Mouse (Mus musculus): ENCODE data around the gene Ets1. TPM values are rescaled to one million over a fixed set of nuclear protein-coding genes. Genes with fewer than 3 reads are reported as not detected.

The Ets1 gene
- total RNA-seq, 2 experiments from 2014 or later: 7.5 to 9.4 TPM

- DNase-seq (ENCODE audit: low spot score in 2 of 2): no peak
Observed at GRCm38 (mm10) chr9:32616516-32617429, 19.2 kb upstream of the Ets1 start.

DNA sequence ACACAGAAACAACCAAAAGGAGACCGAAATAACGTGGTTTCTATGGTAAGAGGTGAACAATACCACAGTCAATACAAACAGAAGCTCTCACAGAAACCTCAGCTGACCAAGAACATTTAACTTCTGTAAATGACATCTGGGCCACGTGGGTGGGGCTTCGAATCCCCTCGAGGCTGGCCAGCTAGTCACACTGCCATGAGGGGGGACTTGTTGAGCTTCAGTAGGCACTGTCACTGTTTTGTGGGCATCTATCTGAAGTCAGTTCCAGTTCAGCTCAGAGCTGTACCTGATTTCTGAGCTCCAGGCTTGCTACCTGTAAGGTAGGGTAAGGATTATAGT is 18.6 kb upstream of the Ets1 start:
- no peak for DNase-seq (ENCODE audit: low spot score in 2 of 2)

DNA sequence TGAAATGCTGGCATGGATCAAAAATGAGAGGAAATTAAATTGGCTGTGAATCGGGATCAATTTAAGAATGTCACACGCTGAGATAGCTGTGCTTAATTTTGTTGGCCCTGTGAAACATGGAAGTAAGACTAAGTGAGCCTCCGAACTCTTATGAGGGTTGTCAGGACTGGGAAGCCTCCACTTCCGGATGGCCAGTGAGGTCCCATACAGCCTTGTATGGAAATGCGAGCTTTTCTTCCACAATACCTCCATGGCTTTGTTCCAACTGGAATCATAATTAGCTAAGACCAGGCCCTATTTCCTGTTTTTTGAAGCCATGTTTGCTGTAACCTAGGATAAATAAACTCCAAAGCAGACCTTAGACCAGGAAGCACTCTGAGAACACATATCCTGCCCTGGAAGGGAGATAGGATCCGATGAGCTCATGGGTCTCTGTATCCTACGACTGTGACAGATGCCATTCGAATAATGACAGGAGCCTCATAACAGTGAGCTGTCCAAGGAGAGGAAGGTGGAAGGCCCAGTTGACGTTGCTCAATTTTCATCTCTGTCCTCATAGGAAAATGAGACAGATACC is 17.4 kb upstream of the Ets1 start:
- DNase-seq (ENCODE audit: low spot score in 2 of 2): no peak

DNA sequence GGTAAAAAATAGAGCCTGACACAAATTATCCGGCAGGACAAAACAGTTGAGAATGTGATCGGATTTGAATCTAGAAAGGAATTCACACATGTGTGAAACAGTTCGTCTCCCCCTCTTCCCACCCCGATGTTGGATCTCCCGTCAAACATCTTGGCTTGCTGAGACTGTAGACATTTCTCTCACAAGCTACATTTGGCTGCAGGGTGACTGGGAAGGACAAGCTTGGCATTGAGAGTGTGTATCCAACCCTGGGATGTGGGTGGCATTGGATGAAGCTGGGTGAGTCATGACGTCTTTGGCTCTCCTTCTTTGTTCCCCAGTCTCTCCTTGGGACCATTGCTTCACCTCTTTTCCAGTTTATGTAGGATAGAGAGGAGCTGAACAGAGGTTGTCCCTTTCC is 16.4 kb upstream of the Ets1 start:
- DNase-seq (ENCODE audit: low spot score in 2 of 2): no peak

- no peak for DNase-seq (ENCODE audit: low spot score in 2 of 2)
Observed at GRCm38 (mm10) chr9:32620446-32620845, 15.6 kb upstream of the Ets1 start.

- no peak for DNase-seq (ENCODE audit: low spot score in 2 of 2)
Observed at GRCm38 (mm10) chr9:32629385-32629981, 6.5 kb upstream of the Ets1 start.

- DNase-seq (ENCODE audit: low spot score in 2 of 2): no peak
Observed at GRCm38 (mm10) chr9:32631341-32631740, 4.7 kb upstream of the Ets1 start.

DNA sequence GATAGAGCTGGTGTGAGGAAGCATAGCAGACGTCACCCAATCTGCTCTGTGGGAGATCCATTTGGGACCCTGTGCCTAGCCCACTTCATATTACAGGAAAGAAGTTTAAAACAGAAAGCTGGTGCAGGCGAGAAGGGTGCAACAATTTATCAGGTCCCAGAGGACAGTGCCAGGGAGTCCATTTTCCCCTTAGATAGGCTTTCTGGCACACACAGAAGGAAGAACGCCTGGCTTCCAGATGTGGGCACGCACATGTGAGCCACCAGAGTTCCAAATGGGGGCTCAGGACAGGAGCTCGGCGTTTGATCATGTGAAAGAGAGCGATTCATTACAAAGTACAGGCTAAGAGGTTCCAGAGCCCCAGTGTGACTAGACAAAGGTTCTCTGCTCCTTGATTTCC is 3.8 kb upstream of the Ets1 start:
- DNase-seq (ENCODE audit: low spot score in 2 of 2): no peak

DNA sequence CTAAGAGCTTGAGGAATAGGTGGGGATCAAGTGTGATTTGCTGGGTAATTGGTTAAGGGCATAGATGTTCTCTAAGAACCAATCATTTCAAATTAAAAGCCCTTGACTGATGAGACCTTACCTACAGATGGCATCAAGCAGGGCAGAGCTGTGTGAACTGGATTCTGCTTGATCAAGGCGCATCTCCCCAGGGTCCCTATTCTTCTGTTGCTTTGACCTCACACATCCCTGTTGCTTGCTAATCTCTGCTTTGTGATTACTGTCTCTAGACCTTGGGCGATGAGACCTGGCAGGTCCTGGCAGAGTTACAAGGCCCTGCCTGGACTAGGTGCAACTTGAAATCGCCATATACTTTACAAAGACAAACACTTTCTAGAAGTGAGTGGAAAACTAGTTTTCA is 9.0 kb downstream of the Ets1 start:
- DNase-seq (ENCODE audit: low spot score in 2 of 2): no peak

GRCm38 (mm10) chr9:32645475-32645874 is 9.5 kb downstream of the Ets1 start:
- DNase-seq (ENCODE audit: low spot score in 2 of 2): no peak

DNA sequence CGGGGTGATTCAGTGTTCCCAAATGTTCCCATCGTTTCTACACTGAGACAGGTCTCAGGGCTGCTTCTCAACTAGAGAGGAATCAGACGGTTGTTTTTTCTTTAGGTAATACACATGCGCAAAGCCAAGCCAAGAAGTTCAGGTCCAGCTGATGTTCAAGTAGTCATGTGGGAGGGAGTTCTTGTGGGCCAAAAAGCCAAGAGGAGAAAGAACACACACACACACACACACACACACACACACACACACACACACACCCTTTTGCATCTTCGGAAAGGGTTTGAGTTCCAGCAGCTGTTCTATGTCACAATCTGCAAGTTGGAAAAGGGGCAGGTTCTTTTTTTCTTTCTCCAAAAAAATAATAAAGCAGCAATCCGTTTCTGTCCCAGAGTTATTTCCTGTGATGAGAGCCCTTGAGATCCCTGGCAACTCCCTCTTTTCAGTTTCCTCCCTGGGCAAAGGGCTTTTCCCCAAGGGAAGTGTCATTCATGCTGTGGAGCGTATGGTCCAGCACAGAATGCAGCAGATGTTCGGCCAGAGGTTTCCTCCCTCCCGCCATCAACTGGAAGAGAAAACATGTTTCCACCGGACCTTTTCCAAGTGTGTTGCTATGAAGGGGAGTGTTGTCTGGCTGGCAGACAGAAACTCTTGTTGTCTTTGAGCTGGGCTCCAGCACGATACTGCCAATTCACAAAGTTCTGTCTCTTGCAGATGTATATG is 10.7 kb downstream of the Ets1 start:
- DNase-seq (ENCODE audit: low spot score in 2 of 2): no peak

DNA sequence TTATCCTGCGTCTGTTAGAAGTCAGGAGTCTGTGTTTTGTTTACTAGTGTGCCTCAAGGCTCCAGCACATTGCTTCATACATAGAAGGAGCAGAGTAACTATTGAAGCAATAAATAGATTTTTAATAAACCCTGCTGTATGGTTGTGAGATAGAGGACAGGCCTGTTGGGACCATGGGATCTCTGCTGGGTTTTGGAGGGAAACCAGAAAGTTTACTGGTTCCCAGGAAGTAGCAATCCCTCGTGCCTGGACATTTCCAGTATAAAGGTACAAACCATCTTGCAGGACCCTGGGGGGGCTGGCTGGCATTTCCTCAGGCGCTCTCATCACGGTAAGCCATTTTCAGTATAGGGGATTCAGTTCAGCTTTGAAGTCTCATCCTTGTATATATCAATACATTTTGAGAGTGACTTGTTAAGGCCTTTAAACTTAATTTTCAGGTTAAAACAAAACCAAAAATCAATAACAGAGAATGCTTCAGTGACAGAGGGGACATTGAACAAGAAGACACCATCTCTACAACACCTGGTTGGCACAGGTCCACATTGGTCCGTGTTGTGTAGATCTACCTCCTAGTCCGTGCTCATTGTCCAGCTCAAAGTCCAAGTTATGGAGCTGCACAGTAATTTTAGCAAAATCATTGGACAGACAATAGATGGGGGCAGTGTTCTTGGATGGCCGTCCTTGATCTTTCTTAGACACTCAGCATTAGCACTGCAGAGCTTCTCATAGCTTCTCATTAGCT is 11.7 kb downstream of the Ets1 start:
- DNase-seq (ENCODE audit: low spot score in 2 of 2): no peak

DNA sequence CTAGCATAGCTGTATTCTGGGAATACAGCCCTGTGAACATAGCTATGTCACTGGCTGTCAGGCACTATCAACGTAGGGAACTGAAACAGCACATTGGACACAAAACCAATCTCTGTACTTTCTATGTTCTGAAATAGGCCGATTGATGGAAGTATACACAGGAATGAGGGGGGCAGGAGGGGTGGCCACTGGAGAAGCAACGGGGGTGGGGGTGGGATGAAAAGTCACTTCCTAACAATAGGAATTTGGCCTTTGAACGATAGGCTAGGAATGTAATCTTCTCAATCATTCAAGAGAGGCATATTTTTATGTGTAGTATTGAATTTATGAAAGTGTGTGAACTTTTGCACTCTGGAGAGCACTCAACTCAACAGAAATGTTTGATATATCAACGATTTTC is 12.3 kb downstream of the Ets1 start:
- DNase-seq (ENCODE audit: low spot score in 2 of 2): no peak

GRCm38 (mm10) chr9:32650738-32651137 is 14.7 kb downstream of the Ets1 start:
- DNase-seq (ENCODE audit: low spot score in 2 of 2): no peak

DNA sequence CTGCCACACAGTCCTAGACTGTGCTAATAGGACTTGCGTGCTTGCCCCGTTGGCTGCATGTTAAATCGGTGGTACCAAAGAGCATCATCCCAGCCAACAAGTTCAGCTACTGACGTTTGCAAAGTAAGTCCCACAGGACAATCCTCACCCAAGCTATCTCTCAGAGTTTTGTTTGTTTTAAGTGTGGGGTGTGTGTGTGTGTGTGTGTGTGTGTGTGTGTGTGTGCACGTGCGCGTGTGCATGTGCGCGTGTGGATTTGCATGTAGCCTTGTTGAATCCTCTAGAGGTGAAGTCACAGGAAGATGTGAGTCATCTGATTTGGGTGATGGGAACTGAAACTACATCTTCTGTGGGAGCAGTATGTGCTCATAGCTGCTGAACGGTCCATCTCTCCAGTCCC is 16.1 kb downstream of the Ets1 start:
- DNase-seq (ENCODE audit: low spot score in 2 of 2): no peak

GRCm38 (mm10) chr9:32654305-32654704 is 18.3 kb downstream of the Ets1 start:
- no peak for DNase-seq (ENCODE audit: low spot score in 2 of 2)

- no peak for DNase-seq (ENCODE audit: low spot score in 2 of 2)
Observed at GRCm38 (mm10) chr9:32656351-32656844, 20.4 kb downstream of the Ets1 start.

- DNase-seq (ENCODE audit: low spot score in 2 of 2): no peak
Observed at GRCm38 (mm10) chr9:32657124-32657523, 21.1 kb downstream of the Ets1 start.

- no peak for DNase-seq (ENCODE audit: low spot score in 2 of 2)
Observed at GRCm38 (mm10) chr9:32660406-32660960, 24.5 kb downstream of the Ets1 start.

DNA sequence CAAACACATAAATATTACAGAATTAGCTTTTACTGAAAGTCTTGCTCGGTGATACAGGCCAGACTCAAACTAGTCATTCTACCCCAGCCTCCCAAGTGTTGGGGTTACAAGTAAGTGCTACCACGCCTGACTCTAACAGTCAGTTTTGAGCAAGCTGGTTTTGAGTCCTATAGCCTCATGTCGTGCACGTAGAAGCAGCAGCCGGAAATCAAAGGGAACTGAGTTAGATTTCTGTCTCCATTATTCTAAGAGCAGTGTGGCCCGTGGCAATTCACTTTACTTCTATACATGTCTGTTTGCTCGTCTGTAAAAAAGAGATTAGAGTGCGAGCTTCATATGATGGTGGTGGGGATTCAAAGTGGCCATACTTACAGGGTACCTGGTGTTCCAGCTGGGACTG is 25.1 kb downstream of the Ets1 start:
- DNase-seq (ENCODE audit: low spot score in 2 of 2): no peak

DNA sequence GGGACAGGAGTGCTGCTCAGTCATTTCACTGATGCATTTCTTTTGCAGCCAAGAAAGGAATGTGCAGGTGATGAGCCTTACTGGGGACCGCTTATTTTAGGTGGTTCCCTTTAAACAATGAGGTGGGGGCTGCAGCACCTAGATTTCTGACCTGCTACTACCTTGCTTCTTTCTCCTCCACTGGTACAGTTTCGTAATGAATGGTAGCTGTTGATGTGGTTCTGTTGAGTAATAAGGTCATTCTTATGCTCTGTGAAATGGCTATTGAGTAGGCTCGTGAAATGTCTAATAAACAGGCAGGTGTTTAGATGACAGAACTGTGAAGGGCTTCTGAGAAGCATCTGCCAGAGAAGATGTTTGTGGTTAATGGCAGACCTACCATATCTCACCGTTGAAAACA is 25.5 kb downstream of the Ets1 start:
- no peak for DNase-seq (ENCODE audit: low spot score in 2 of 2)
